Mouse (Mus musculus) lung, embryonic 16.5 days (tissue): ENCODE results near the gene Tead3. TPM values are rescaled to one million over a fixed set of nuclear protein-coding genes. Genes with fewer than 3 reads are reported as not detected.
A peak's percentile ranks its signal among the peaks of the same experiment; 100 is the strongest.

Experiments used
- ATAC-seq: fragments of 200-750 bp; cut with Nextera tagmentation; 2 replicates; pipeline ENCODE4 v1.8.0; 2017; ENCODE audit warnings: low read depth, mild to moderate bottlenecking, moderate library complexity
- H3K27ac ChIP-seq: fragments of 300-500 bp; sonication (generic); 2 replicates; pipeline ENCODE4 v1.5.1; 2014; ENCODE audit warnings: mild to moderate bottlenecking, control low read depth, low read length
- H3K27me3 ChIP-seq: fragments of 300-500 bp; sonication (generic); 2 replicates; pipeline ENCODE4 v1.6.1; 2014; ENCODE audit warnings: low read depth, low read length, mixed read lengths; ENCODE audit not compliant: control insufficient read depth, insufficient read depth
- H3K36me3 ChIP-seq: fragments of 300-500 bp; sonication (generic); 2 replicates; pipeline ENCODE4 v1.6.1; 2014; ENCODE audit warnings: low read length; ENCODE audit not compliant: control insufficient read depth, insufficient read depth
- H3K4me1 ChIP-seq: fragments of 300-500 bp; sonication (generic); replicated peaks from 2 replicates; pipeline ENCODE4 v1.6.1; 2014; ENCODE audit warnings: low read length, mixed read lengths; ENCODE audit not compliant: control insufficient read depth, insufficient read depth
- H3K4me2 ChIP-seq: fragments of 300-500 bp; sonication (generic); 2 replicates; pipeline ENCODE4 v1.6.1; 2014; ENCODE audit warnings: low read depth, low read length, control low read depth
- H3K4me3 ChIP-seq: fragments of 300-500 bp; sonication (generic); 2 replicates; pipeline ENCODE4 v1.5.1; 2014; ENCODE audit warnings: mild to moderate bottlenecking, low read length, control low read depth
- H3K9ac ChIP-seq: fragments of 300-500 bp; sonication (generic); 2 replicates; pipeline ENCODE4 v1.6.1; 2014; ENCODE audit warnings: low read length, control low read depth
- H3K9me3 ChIP-seq: fragments of 300-500 bp; sonication (generic); 2 replicates; pipeline ENCODE4 v1.6.1; 2016; ENCODE audit warnings: low read length; ENCODE audit not compliant: control insufficient read depth
- WGBS: fragments of 180-500 bp; shearing (Covaris S2); extraction: QIAGEN DNeasy Blood & Tissue Kit; methylation state at CpG from one replicate; pipeline ENCODE4 v1.1.7; 2014; 5-methylcytosine and 5-hydroxymethylcytosine counted together
- polyA plus RNA-seq: library from polyadenylated mRNA; unstranded; fragments of >200 nt; fragmentation: Nextera tagmentation; extraction: Ambion mirVana; gene quantifications from 2 replicates; pipeline ENCODE4 v1.2.1, GENCODE M21; 2015

Gene Tead3
- polyA plus RNA-seq, 1 experiment from 2014 or later: 11.6 TPM

- Histone ChIP-seq H3K9ac (no peak overlapping the region), H3K4me1 (peaks cover 10% of the 10 kb centered on the region), H3K27me3 (no peaks in the 10 kb centered on the region), H3K9me3 (no peaks in the 10 kb centered on the region), H3K4me2 (no peak overlapping the region), H3K36me3 (peaks cover 27% of the 10 kb centered on the region; the same call in 1 of the 2 replicates), H3K27ac (no peak overlapping the region), H3K4me3 (no peak overlapping the region)
- 59% methylated on average over 8 of the region's 8 CpGs for WGBS
- ATAC-seq: no peak
These were observed 33.5 kb downstream of the Tead3 start for GRCm38 (mm10) chr17:28317091-28317490.

- peaks cover 10% of the 10 kb centered on the region for H3K4me1 ChIP-seq
- no peak overlapping the region for H3K9ac ChIP-seq
- WGBS: 85% methylated on average over 9 of the region's 9 CpGs
- no peak overlapping the region for H3K4me2 ChIP-seq
- no peak overlapping the region for H3K4me3 ChIP-seq
- H3K27me3 ChIP-seq: no peaks in the 10 kb centered on the region
- no peak overlapping the region for H3K27ac ChIP-seq
- ATAC-seq: no peak
- H3K36me3 ChIP-seq: peaks cover 27% of the 10 kb centered on the region; the same call in 1 of the 2 replicates
- no peaks in the 10 kb centered on the region for H3K9me3 ChIP-seq
These were observed 34.1 kb downstream of the Tead3 start for GRCm38 (mm10) chr17:28316476-28316875.

- ATAC-seq: no peak
- 85% methylated on average over 20 of the region's 20 CpGs for WGBS
- 0 out of 2 replicates have a peak overlapping the region, but pooled peaks have one; percentile 14 for H3K9ac ChIP-seq
- H3K4me2 ChIP-seq: no peak overlapping the region
- H3K4me3 ChIP-seq: no peak overlapping the region
- H3K9me3 ChIP-seq: no peaks in the 10 kb centered on the region
- H3K4me1 ChIP-seq: peaks cover 10% of the 10 kb centered on the region
- no peaks in the 10 kb centered on the region for H3K27me3 ChIP-seq
- peaks cover 25% of the 10 kb centered on the region; the same call in 1 of the 2 replicates for H3K36me3 ChIP-seq
- no peak overlapping the region for H3K27ac ChIP-seq
These were observed 34.9 kb downstream of the Tead3 start for GRCm38 (mm10) chr17:28315611-28316160.

- peak overlapping the region; percentile 88 for H3K4me2 ChIP-seq
- peaks cover 21% of the 10 kb centered on the region; the same call in 1 of the 2 replicates for H3K36me3 ChIP-seq
- no peaks in the 10 kb centered on the region for H3K27me3 ChIP-seq
- no peaks in the 10 kb centered on the region for H3K9me3 ChIP-seq
- peak overlapping the region; percentile 81 for H3K4me3 ChIP-seq
- ATAC-seq: peak; percentile 47
- peak overlapping the region; percentile 96 for H3K27ac ChIP-seq
- 1% methylated on average over 11 of the region's 11 CpGs for WGBS
- peaks cover 10% of the 10 kb centered on the region for H3K4me1 ChIP-seq
- peak overlapping the region; percentile 89 for H3K9ac ChIP-seq
These were observed 36.8 kb downstream of the Tead3 start for GRCm38 (mm10) chr17:28313880-28314225.

GRCm38 (mm10) chr17:28313212-28313879, 37.3 kb downstream of the Tead3 start, which contains the start of gene Fance:
Fance (plus strand) TSS chr17:28313519.
- Histone ChIP-seq H3K27me3 (no peaks in the 10 kb centered on the region), H3K9me3 (no peaks in the 10 kb centered on the region), H3K36me3 (peaks cover 19% of the 10 kb centered on the region; the same call in 1 of the 2 replicates), H3K4me3 (peak within 1 kb of the TSS; percentile 81), H3K27ac (peak within 1 kb of the TSS; percentile 96), H3K4me1 (peaks cover 14% of the 10 kb centered on the region), H3K4me2 (peak within 1 kb of the TSS; percentile 88), H3K9ac (peak within 1 kb of the TSS; percentile 89)
- under 1% methylated on average over 66 of the region's 69 CpGs for WGBS
- peak; percentile 98 for ATAC-seq

- peak overlapping the region; percentile 53 for H3K9ac ChIP-seq
- H3K27ac ChIP-seq: peak overlapping the region; percentile 76
- ATAC-seq: peak; percentile 4
- WGBS: 19% methylated on average over 16 of the region's 17 CpGs
- peak overlapping the region; percentile 81 for H3K4me3 ChIP-seq
- H3K36me3 ChIP-seq: peaks cover 17% of the 10 kb centered on the region; the same call in 1 of the 2 replicates
- no peaks in the 10 kb centered on the region for H3K27me3 ChIP-seq
- H3K9me3 ChIP-seq: no peaks in the 10 kb centered on the region
- peaks cover 15% of the 10 kb centered on the region for H3K4me1 ChIP-seq
- peak overlapping the region; percentile 58 for H3K4me2 ChIP-seq
These were observed 38.1 kb downstream of the Tead3 start for GRCm38 (mm10) chr17:28312232-28313211.

GRCm38 (mm10) chr17:28311366-28312132, 39.1 kb downstream of the Tead3 start:
- no peaks in the 10 kb centered on the region for H3K9me3 ChIP-seq
- no peak overlapping the region for H3K9ac ChIP-seq
- no peak overlapping the region for H3K4me3 ChIP-seq
- 71% methylated on average over 5 of the region's 5 CpGs for WGBS
- no peak overlapping the region for H3K4me2 ChIP-seq
- ATAC-seq: no peak
- H3K4me1 ChIP-seq: peaks cover 15% of the 10 kb centered on the region
- no peak overlapping the region for H3K27ac ChIP-seq
- peaks cover 9% of the 10 kb centered on the region; the same call in 1 of the 2 replicates for H3K36me3 ChIP-seq
- no peaks in the 10 kb centered on the region for H3K27me3 ChIP-seq

GRCm38 (mm10) chr17:28310831-28311230, 39.8 kb downstream of the Tead3 start:
- WGBS: 67% methylated on average over 3 of the region's 3 CpGs
- no peak overlapping the region for H3K27ac ChIP-seq
- no peaks in the 10 kb centered on the region for H3K9me3 ChIP-seq
- H3K36me3 ChIP-seq: peaks cover 3% of the 10 kb centered on the region; the same call in 1 of the 2 replicates
- H3K4me2 ChIP-seq: no peak overlapping the region
- no peak overlapping the region for H3K9ac ChIP-seq
- H3K4me3 ChIP-seq: no peak overlapping the region
- H3K4me1 ChIP-seq: peaks cover 15% of the 10 kb centered on the region
- no peaks in the 10 kb centered on the region for H3K27me3 ChIP-seq
- no peak for ATAC-seq
